Mouse (Mus musculus): ENCODE results near the gene Ptpn6.

The Ptpn6 gene

GRCm38 (mm10) chr6:124738511-124739023 lies at the start of gene Ptpn6:
TSS of gene Ptpn6 (minus strand) at chr6:124738714.
- no peak for DNase-seq (ENCODE audit: low read depth)

GRCm38 (mm10) chr6:124787722-124788121 lies 49.2 kb upstream of the Ptpn6 start:
- DNase-seq (ENCODE audit: low read depth), result no peak

DNA sequence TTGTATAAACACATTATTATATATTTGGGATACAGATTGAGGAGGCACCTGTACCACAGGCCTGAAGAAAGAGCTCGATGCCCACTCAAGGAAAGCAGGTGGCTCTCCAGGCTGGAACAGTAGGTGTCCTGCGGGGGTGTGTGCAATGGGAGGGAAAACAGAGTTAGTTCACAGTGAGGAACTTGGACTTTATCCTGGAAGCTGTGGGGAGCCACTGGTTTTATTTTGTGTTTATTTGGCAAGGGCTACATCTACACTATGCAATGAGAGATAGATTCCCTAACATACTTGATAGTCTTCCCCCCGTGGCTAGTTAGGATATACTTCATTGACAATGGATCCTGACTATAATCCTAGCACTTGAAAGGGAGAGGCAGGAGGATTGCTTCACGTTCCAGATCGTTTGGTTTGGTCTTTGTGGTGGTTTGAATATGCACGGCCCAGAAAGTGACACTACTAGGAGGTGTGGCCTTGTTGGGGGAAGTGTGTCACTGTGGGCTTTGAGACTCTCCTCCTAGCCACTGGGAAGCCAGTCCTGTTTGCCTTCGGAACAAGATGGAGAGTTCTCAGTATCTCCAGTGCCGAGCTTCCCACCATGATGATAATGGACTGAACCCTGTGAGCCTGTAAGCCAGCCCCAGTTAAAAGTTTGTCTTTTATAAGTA lies 48.4 kb upstream of the Ptpn6 start:
- no peak for DNase-seq (ENCODE audit: low read depth)

DNA sequence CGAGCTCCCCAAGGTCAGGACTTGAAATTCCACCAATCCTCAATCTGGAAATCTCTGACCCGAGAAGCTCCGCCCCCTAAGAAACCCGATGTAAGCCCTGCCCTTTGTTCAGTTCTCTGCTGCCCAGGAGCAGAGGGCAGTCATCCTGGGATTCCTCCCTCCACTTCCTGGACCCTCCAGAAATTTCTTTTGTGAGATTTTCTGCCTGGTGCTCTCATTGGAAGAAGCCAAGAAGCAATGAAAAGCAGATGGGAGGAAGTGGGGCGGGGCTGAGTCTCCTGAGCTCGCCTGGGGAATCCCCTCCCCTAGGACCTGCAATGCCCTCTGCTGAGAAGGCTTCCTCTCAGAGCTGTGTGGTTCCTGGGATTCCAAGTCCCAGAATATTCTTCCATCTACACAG lies 43.9 kb upstream of the Ptpn6 start:
- no peak for DNase-seq (ENCODE audit: low read depth)

- no peak for DNase-seq (ENCODE audit: low read depth)
Observed at GRCm38 (mm10) chr6:124780917-124781316, 42.4 kb upstream of the Ptpn6 start.

DNA sequence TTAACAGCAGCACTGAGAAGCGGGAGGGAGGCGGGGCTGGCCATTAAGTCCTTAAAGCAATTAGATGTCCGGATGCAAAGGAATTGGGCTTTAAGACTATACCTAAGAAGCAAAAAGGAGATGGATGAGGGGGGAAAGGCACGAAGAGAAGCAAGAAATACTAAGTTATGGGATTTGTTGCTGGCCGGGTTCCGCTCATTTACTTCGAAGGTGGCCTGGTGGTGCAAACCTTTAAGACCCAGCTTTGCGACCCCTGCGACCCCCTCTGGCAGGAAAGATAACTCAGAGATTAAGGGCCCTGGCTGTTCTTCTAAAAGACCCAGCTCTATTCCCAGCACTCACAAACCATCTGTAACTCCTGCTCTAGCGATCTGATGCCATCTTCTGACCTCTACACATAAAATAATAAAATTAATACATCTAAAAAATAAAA lies 41.5 kb upstream of the Ptpn6 start:
- DNase-seq (ENCODE audit: low read depth), result no peak

DNA sequence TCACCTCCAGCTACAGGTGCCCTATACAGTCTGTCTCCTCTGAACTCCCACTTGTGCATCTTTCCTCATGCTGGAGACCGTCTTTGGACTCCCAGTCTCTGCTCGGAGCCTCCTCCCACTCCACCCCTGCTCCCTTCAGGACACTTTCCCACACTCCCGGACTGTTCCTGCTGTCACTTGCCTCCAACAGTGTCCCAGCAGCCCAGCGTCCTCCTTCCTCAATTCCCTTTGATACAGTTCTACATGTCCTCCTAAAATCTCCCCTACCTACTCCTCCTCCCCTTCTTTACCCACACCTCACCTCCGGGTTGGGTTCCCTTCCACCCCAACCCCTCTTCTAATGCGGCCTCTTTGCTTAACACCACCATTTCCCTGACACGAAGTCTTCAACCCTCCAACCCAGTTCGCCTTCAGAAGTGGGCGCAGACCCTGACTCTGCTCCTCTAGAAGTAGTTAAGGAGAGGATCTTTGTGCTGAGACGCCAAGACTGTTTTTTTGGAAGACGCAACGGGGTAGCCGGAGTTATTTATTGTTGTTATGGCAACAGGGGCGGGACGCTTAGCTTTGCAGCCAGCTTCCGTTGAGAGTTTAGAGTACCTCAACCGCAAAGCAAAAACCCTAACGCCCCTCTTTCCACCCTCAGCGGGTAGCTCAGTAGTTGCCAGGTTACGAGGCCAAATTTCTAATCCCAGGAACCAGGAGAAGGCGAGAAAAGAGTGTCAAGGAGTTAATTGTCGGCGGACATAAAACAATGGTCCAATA lies 40.9 kb upstream of the Ptpn6 start, which contains the start of gene Lrrc23:
Lrrc23 (minus strand) TSS at position 506 of the 762 bp plus-strand sequence.
- peak; percentile 74 for DNase-seq (ENCODE audit: low read depth)

DNA sequence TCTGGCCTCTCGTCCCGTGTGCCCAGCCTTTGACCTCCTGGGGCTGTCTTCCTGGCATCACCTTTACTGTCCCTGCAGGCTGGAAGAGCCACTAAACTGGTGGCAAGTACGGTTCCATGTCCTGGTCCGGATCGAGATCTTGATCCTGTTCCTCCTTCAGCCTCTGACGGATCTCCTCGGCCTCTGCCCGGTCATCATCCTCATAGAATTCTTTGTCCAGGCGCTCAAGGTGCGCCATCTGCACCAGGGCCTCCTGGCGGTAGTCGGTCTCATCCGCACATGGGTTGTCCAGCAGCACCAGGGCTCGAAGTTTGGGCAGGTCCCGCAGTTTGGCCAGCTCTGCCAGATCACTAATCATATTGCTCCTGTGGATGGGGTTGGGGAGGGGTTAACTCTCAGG lies 32.0 kb upstream of the Ptpn6 start:
- no peak for DNase-seq (ENCODE audit: low read depth)

GRCm38 (mm10) chr6:124770013-124770412 lies 31.5 kb upstream of the Ptpn6 start:
- DNase-seq (ENCODE audit: low read depth), result no peak

GRCm38 (mm10) chr6:124769101-124769765 lies 30.7 kb upstream of the Ptpn6 start, which contains the start of gene Eno2:
TSS of gene Eno2 (minus strand) at chr6:124769673.
- DNase-seq (ENCODE audit: low read depth), result no peak

DNA sequence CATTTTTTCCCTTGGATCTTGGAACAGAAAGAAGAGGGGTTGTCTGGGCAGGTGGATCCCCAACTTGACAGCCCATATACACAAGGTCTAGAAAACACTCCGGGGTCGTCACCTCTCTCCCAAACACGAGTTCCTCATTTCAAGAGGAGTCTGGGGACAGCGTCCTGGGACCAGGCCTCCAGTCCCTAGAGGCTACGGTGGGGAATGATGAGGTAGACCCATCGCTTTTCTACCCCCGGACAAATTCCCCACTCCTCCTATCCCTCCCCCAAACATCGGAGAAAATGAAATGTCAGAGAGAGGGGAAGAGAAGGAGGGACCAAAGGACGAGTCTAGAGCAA lies 30.2 kb upstream of the Ptpn6 start:
- no peak for DNase-seq (ENCODE audit: low read depth)

DNA sequence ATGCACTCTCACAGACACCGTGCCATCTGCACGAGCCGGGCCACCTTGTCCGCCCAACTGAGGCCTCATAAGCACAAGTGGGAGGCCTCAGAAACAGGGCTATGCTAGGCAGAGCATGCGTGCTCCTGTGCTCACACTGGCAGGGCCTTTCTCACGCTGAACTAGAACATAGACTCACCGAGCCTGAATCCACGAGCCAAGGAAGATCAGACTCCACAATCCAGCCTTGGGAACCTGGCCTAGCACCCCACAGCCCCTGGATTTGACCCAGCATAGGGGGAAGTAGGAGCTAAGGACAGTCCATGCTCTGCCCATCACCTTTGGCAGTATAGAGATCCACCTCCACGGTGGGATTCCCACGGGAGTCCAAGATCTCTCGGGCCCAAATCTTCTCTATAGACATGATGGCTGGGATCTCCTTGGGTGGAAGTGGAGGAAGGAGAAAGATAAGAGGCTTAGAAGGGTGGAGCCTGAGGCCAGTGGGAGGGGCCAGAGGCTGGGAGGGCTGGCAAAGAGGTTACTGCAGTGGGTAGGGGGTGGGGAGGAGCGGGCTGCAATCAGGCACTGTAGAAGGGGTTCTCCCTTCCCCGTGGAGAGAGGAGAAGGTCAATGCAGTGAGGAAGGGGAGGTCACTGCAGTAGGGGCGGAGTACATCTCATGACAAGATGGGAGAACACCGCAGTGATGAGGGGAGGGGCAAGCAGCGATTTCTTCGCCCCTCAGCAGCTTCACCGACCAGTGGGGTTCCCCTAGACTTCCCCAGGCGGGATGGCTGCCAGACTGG lies 29.6 kb upstream of the Ptpn6 start:
- no peak for DNase-seq (ENCODE audit: low read depth)

- no peak for DNase-seq (ENCODE audit: low read depth)
Observed at GRCm38 (mm10) chr6:124767536-124767919, 29.0 kb upstream of the Ptpn6 start.

- DNase-seq (ENCODE audit: low read depth), result no peak
Observed at GRCm38 (mm10) chr6:124765951-124766350, 27.4 kb upstream of the Ptpn6 start.

GRCm38 (mm10) chr6:124759259-124759658 lies 20.7 kb upstream of the Ptpn6 start:
- DNase-seq (ENCODE audit: low read depth), result peak; percentile 85

GRCm38 (mm10) chr6:124758849-124759232 lies 20.3 kb upstream of the Ptpn6 start:
- no peak for DNase-seq (ENCODE audit: low read depth)

DNA sequence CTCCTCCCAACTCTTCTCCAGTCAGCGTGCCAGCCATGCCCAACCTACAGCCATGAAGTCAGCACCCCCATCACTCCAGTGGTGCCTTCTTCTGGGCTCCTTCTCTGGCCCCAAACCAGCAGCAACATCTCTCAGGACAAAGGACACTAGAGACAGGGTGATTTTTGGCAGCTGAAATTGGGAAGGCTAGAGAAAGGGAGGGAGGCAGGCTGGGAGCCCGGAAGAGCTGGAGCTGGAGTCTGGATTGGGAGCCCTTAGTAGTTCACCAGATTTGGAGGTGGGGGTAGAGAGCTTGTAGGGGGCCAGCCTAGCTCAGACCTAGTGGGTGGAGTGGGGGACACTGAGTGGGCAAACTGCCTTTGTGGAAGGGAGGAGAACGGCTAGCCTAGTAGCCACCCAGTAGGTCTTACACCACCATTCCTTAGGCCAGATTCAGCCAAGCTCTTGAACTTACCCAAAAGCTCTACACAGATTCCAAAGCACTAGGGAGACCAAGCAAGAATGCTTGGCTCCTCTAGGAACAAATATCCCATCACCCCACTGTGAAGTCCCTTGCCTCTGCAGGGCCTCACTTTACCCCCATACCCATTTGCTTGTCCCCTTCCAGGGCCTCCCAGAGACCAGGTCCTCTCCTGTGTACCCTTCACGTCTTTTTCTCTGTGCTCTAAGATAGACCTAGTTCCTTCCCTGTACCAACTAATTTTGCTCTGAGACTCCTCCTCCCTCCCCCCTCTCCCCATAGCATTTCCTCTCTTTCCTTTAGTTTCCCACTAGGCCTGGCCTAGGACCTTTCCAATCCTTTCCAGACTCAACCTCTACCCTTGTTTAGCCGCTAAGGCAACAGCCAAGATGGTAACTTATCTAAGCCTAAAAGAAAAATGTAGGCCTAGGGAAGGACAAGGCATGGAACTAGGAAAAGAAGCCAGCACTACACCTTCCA lies 19.7 kb upstream of the Ptpn6 start:
- DNase-seq (ENCODE audit: low read depth), result no peak

- DNase-seq (ENCODE audit: low read depth), result no peak
Observed at GRCm38 (mm10) chr6:124757351-124757880, 18.9 kb upstream of the Ptpn6 start.

DNA sequence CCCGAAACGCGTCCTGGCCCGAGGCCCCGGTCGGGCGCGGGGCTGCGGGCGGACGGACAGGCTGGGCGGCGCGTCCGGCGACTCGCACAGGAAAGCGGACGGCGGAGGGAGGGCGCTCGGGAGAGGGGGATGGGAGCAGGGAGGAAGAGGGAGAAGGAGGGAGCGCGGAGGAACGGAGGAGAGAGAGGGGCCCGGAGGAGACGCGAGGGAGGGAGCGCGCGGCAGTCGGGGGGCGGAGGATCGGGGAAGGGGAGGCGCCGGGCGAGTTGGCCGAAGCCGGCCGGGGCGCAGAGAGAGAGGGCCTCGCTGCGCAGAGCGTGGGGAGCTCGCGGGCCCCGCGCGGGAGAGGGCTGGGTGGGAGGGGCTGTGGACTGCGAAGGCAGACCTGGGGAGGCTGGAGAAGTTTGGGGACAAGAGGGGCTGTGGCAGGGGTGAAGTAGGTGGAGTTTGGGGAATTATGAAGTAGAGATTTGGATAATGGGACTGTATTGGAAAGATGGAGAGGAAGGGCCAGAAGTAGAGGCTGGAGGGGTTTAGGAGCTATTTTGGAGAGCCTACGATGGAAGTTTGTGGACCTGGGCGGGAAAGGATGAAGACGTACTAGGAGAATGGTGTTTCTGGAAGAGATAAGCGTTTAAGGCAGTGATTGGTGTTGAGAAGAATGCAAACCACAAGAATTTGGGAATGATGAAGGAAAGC lies 18.3 kb upstream of the Ptpn6 start:
- DNase-seq (ENCODE audit: low read depth), result no peak

Measured in c-Kit-positive CD71-negative TER-119-negative erythroid progenitor cells, embryonic 14.5 days (primary cell).